Mouse (Mus musculus) cortical plate, adult 2 months (tissue): ENCODE data around the gene En1. TPM values are rescaled to one million over a fixed set of nuclear protein-coding genes. Genes with fewer than 3 reads are reported as not detected.

ENCODE experiments used
- H3K27ac ChIP-seq: fragments of 200-500 bp; 2 replicates; pipeline ENCODE4 v1.5.1; 2012; ENCODE audit warnings: low read length, control low read depth, inconsistent platforms; ENCODE audit not compliant: insufficient read depth
- H3K4me1 ChIP-seq: fragments of 200-500 bp; 2 replicates; pipeline ENCODE4 v1.6.1; 2011; ENCODE audit warnings: low read length; ENCODE audit not compliant: control insufficient read depth, insufficient read depth
- H3K4me3 ChIP-seq: fragments of 200-500 bp; 2 replicates; pipeline ENCODE4 v1.5.1; 2011; ENCODE audit warnings: mild to moderate bottlenecking, low read length, control low read depth; ENCODE audit not compliant: insufficient read depth
- CTCF ChIP-seq: fragments of 200-500 bp; IDR thresholded peaks from 2 replicates; pipeline ENCODE4 v1.5.1; 2011; ENCODE audit warnings: mild to moderate bottlenecking, control low read depth, low read length; ENCODE audit not compliant: insufficient read depth; ENCODE audit errors: extremely low read depth
- POLR2A ChIP-seq: fragments of 200-500 bp; IDR thresholded peaks from 2 replicates; pipeline ENCODE4 v1.6.1; 2011; ENCODE audit warnings: mild to moderate bottlenecking, low read length, control low read depth; ENCODE audit not compliant: insufficient read depth; ENCODE audit errors: extremely low read depth
- polyA plus RNA-seq: library from polyadenylated mRNA; depleted of rRNA; stranded (reverse); fragments of >200 nt; gene quantifications from 2 replicates; pipeline ENCODE4 v1.2.3, GENCODE M21; 2012

Gene En1
- polyA plus RNA-seq, 1 experiment, result not detected

GRCm38 (mm10) chr1:120587960-120588359 lies 14.3 kb upstream of the En1 start:
- Histone ChIP-seq H3K27ac (no peak overlapping the region), H3K4me3 (no peak overlapping the region), H3K4me1 (no peaks in the 10 kb centered on the region)
- no peak for TF ChIP-seq POLR2A
- no peak for TF ChIP-seq CTCF

- H3K27ac ChIP-seq, result no peak overlapping the region
- H3K4me3 ChIP-seq, result no peak overlapping the region
- no peak for TF ChIP-seq CTCF
- no peak for TF ChIP-seq POLR2A
- no peaks in the 10 kb centered on the region for H3K4me1 ChIP-seq
Measured at GRCm38 (mm10) chr1:120588362-120589027, 13.7 kb upstream of the En1 start.

GRCm38 (mm10) chr1:120593236-120593919 lies 8.8 kb upstream of the En1 start:
- TF ChIP-seq CTCF (no peak), POLR2A (no peak)
- H3K27ac ChIP-seq, result no peak overlapping the region
- H3K4me1 ChIP-seq, result no peaks in the 10 kb centered on the region
- no peak overlapping the region for H3K4me3 ChIP-seq

GRCm38 (mm10) chr1:120594603-120595002 lies 7.6 kb upstream of the En1 start:
- TF ChIP-seq CTCF, result peak; percentile 63
- no peak for TF ChIP-seq POLR2A
- Histone ChIP-seq H3K4me1 (no peaks in the 10 kb centered on the region), H3K4me3 (no peak overlapping the region), H3K27ac (no peak overlapping the region)

- TF ChIP-seq CTCF (no peak), POLR2A (no peak)
- Histone ChIP-seq H3K4me1 (no peaks in the 10 kb centered on the region), H3K27ac (no peak overlapping the region), H3K4me3 (no peak overlapping the region)
Measured at GRCm38 (mm10) chr1:120595471-120596240, 6.6 kb upstream of the En1 start.

- no peak for TF ChIP-seq CTCF
- no peak for TF ChIP-seq POLR2A
- Histone ChIP-seq H3K27ac (no peak overlapping the region), H3K4me3 (no peak overlapping the region), H3K4me1 (no peaks in the 10 kb centered on the region)
Measured at GRCm38 (mm10) chr1:120596319-120596718, 5.9 kb upstream of the En1 start.

- TF ChIP-seq POLR2A (no peak), CTCF (no peak)
- Histone ChIP-seq H3K4me3 (no peak overlapping the region), H3K27ac (no peak overlapping the region), H3K4me1 (no peaks in the 10 kb centered on the region)
Measured at GRCm38 (mm10) chr1:120596784-120597183, 5.4 kb upstream of the En1 start.

GRCm38 (mm10) chr1:120597271-120597670 lies 4.9 kb upstream of the En1 start:
- no peaks in the 10 kb centered on the region for H3K4me1 ChIP-seq
- H3K4me3 ChIP-seq, result no peak overlapping the region
- H3K27ac ChIP-seq, result no peak overlapping the region
- TF ChIP-seq CTCF (no peak), POLR2A (no peak)

- Histone ChIP-seq H3K4me1 (no peaks in the 10 kb centered on the region), H3K4me3 (no peak overlapping the region), H3K27ac (no peak overlapping the region)
- no peak for TF ChIP-seq CTCF
- no peak for TF ChIP-seq POLR2A
Measured at GRCm38 (mm10) chr1:120598196-120598940, 3.9 kb upstream of the En1 start.
